Mouse (Mus musculus) C2C12 (cell line): ENCODE measurements around the gene Rgs13. TPM values are rescaled to one million over a fixed set of nuclear protein-coding genes. Genes with fewer than 3 reads are reported as not detected.

Experiments
- H3K27me3 ChIP-seq: one replicate; pipeline ENCODE4 v1.6.1; 2011; ENCODE audit not compliant: control insufficient read depth, insufficient read depth, insufficient read length
- H3K36me3 ChIP-seq: one replicate; pipeline ENCODE4 v1.6.1; 2011; ENCODE audit not compliant: control insufficient read depth, insufficient read depth
- H3K4me3 ChIP-seq: one replicate; pipeline ENCODE4 v1.5.1; 2011; ENCODE audit warnings: mild to moderate bottlenecking, control low read depth; ENCODE audit not compliant: poor library complexity, insufficient read depth, severe bottlenecking
- H3K79me2 ChIP-seq: one replicate; pipeline ENCODE4 v1.6.1; 2011; ENCODE audit not compliant: control insufficient read depth, insufficient read depth
- H3K79me3 ChIP-seq: one replicate; pipeline ENCODE4 v1.6.1; 2011; ENCODE audit warnings: low read depth, control low read depth
- H3ac ChIP-seq: one replicate; pipeline ENCODE3; 2011; ENCODE audit warnings: low read depth; ENCODE audit not compliant: control insufficient read depth, insufficient read length
- CEBPB ChIP-seq: IDR thresholded peaks from one replicate; pipeline ENCODE4 v1.6.1; 2011; ENCODE audit warnings: low read depth, mild to moderate bottlenecking, control low read depth, moderate library complexity
- CTCF ChIP-seq: IDR thresholded peaks from one replicate; pipeline ENCODE4 v1.5.1; 2011; ENCODE audit not compliant: control insufficient read depth, insufficient read depth, insufficient read length
- FOSL1 ChIP-seq: IDR thresholded peaks from one replicate; pipeline ENCODE4 v1.8.0; 2011; ENCODE audit warnings: mild to moderate bottlenecking, low read length; ENCODE audit not compliant: poor library complexity, insufficient read depth, severe bottlenecking
- MAX ChIP-seq: IDR thresholded peaks from one replicate; pipeline ENCODE4 v1.6.1; 2011; ENCODE audit warnings: mild to moderate bottlenecking, control low read depth
- MYOD1 ChIP-seq: IDR thresholded peaks from one replicate; pipeline ENCODE4 v1.6.1; 2011; ENCODE audit warnings: low read depth; ENCODE audit not compliant: control insufficient read depth, insufficient read length
- MYOG ChIP-seq: IDR thresholded peaks from one replicate; pipeline ENCODE4 v1.6.1; 2011; ENCODE audit not compliant: control insufficient read depth, insufficient read length; ENCODE audit errors: extremely low read depth
- USF1 ChIP-seq: IDR thresholded peaks from one replicate; pipeline ENCODE4 v1.6.1; 2011; ENCODE audit warnings: low read depth, mild to moderate bottlenecking, control low read depth, moderate library complexity
- polyA plus RNA-seq: library from polyadenylated mRNA; unstranded; fragments of >200 nt; fragmentation: generic; extraction: Trizol; gene quantifications from one replicate; pipeline ENCODE4 v1.2.1, GENCODE M21; 2012; ENCODE audit warnings: missing spikeins

Rgs13 gene
- polyA plus RNA-seq, 1 experiment, result not detected

DNA sequence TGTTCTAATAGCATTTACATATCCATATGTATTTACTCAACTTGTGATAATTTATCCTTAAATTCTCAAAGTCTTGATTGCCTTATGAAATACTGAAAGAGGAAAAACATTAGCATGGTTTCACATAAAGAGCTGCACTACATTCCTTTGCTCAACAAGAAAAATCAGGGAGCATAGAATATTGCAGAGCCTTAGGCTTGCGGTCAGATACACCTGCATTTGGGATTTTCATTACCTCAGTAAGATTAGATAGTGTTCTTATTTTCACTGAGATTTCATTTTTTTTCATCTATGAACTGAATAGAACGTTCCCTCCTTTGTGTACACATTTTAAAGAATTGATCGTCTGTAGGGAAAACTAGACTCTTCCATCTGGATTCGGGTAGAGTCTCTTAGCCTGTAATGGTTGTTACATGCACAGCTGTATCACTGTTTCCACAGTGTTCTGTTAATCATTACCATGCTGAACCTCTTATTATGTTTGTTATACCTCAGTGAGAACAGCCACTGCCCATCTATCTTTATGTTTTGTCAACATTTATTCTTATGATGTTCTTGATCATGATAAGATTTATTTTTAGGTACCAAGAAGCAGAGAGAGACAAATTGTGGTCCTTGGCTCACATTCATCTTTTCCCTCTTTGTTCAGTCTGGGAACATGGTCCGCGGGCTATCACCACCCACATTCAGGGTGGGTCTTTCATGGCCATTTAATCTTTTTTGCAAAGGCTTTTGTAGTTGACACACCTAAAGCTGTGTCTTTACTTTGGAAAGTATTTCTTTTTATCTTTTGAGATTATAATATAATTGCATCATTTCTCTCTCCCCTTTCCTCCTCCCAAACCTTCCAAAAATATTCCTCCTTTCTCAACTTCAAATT lies 61.1 kb downstream of the Rgs13 start:
- no peaks in the 10 kb centered on the region for H3K79me3 ChIP-seq
- no peaks in the 10 kb centered on the region for H3K27me3 ChIP-seq
- no peaks in the 10 kb centered on the region for H3K36me3 ChIP-seq
- no peak overlapping the region for H3ac ChIP-seq
- no peaks in the 10 kb centered on the region for H3K79me2 ChIP-seq
- TF ChIP-seq CEBPB, result no peak
- TF ChIP-seq MAX, result no peak
- TF ChIP-seq MYOD1, result no peak
- TF ChIP-seq USF1, result no peak
- TF ChIP-seq CTCF, result no peak
- no peak for TF ChIP-seq FOSL1
- TF ChIP-seq MYOG, result no peak
- H3K4me3 ChIP-seq, result no peak overlapping the region

GRCm38 (mm10) chr1:144113438-144114074 lies 63.6 kb downstream of the Rgs13 start:
- no peaks in the 10 kb centered on the region for H3K27me3 ChIP-seq

GRCm38 (mm10) chr1:144112946-144113345 lies 64.2 kb downstream of the Rgs13 start:
- Histone ChIP-seq H3K27me3 (no peaks in the 10 kb centered on the region), H3ac (no peak overlapping the region), H3K4me3 (no peak overlapping the region), H3K79me2 (no peaks in the 10 kb centered on the region), H3K79me3 (no peaks in the 10 kb centered on the region), H3K36me3 (no peaks in the 10 kb centered on the region)
- TF ChIP-seq MAX (no peak), MYOD1 (no peak), CTCF (no peak), MYOG (no peak), CEBPB (no peak), FOSL1 (no peak), USF1 (no peak)

More at GRCm38 (mm10) chr1:144113438-144114074, 63.6 kb downstream of the Rgs13 start:
- Histone ChIP-seq H3K79me3 (no peaks in the 10 kb centered on the region), H3K4me3 (no peak overlapping the region), H3K36me3 (no peaks in the 10 kb centered on the region), H3ac (no peak overlapping the region), H3K79me2 (no peaks in the 10 kb centered on the region)
- TF ChIP-seq CTCF, result no peak
- TF ChIP-seq MAX, result no peak
- no peak for TF ChIP-seq USF1
- TF ChIP-seq MYOD1, result no peak
- no peak for TF ChIP-seq CEBPB
- no peak for TF ChIP-seq FOSL1
- TF ChIP-seq MYOG, result no peak

GRCm38 (mm10) chr1:144098587-144099258 lies 78.4 kb downstream of the Rgs13 start:
- no peaks in the 10 kb centered on the region for H3K27me3 ChIP-seq
- no peaks in the 10 kb centered on the region for H3K79me3 ChIP-seq
- H3K4me3 ChIP-seq, result no peak overlapping the region
- H3K36me3 ChIP-seq, result no peaks in the 10 kb centered on the region
- no peak overlapping the region for H3ac ChIP-seq
- TF ChIP-seq USF1 (no peak), CEBPB (no peak), MAX (no peak), CTCF (no peak)
- H3K79me2 ChIP-seq, result no peaks in the 10 kb centered on the region

DNA sequence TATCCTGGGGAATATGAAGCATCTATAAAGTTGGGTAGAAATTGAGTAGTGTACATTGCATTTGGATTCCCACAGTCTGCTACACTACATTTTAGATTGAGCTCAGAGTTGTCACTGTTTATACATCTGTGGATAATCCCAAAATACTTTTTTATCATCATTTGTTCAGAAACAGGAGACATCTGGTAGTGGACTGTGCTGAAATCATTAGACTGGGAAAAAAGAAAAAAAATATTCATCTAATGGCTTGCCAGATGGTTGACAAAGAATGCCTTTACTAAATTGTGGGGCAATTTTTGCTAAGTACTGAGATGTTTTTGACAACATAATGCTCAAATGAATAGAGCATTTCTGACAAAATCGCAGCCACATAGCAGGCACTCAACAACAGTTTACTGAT lies 86.8 kb downstream of the Rgs13 start:
- Histone ChIP-seq H3K4me3 (no peak overlapping the region), H3ac (no peak overlapping the region), H3K36me3 (no peaks in the 10 kb centered on the region), H3K79me2 (no peaks in the 10 kb centered on the region), H3K79me3 (no peaks in the 10 kb centered on the region), H3K27me3 (no peaks in the 10 kb centered on the region)
- TF ChIP-seq CTCF (no peak), MAX (no peak), FOSL1 (no peak), MYOG (no peak), USF1 (no peak)

Other genes with a start within 250 kb of the Rgs13 start
- 1.7 TPM for gene Rgs2, start 173.2 kb downstream of the Rgs13 start, polyA plus RNA-seq
- gene Rgs1, start 71.9 kb upstream of the Rgs13 start, polyA plus RNA-seq, result not detected